9 mouse cellular contexts compared by ENCODE assay signal in genomic region chr4:47122051-47122706, GRCm38 (mm10). TPM values are rescaled to one million over a fixed set of nuclear protein-coding genes. Genes with fewer than 3 reads are reported as not detected.
A peak's percentile ranks its signal among the peaks of the same experiment; 100 is the strongest.
DNase-seq lines count a peak whose midpoint lies in the region; ATAC-seq and TF ChIP-seq lines count a peak whose summit lies in the region.
"Had no signal": no experiment of that assay in that cellular context is flagged by ENCODE, and none has a peak within 500 bp of the region (broad histone marks: within the 10 kb centered on the region; RNA-seq: fewer than 3 reads in every experiment).

No protein-coding gene starts in this region.

- H3K4me3 ChIP-seq in embryonic facial prominence, embryonic 10.5 days, result no peak overlapping the region
- no peak overlapping the region for H3K4me3 ChIP-seq in intestine, postnatal 0 days (ENCODE audit: low read depth, low read length)
- H3K4me3 ChIP-seq in lung, adult 2 months (replicated peaks; ENCODE audit: extremely low read depth, low read depth, low read length), result no peak overlapping the region

- no peak for ATAC-seq in cerebellum, adult (ENCODE audit: insufficient number of reproducible peaks, low FRiP score, low TSS enrichment)
- peak; percentile 54; the same call in 1 of the 2 replicates for ATAC-seq in intestine, postnatal 0 days

- no peak overlapping the region for H3K27ac ChIP-seq in embryonic facial prominence, embryonic 10.5 days (replicated peaks)
- H3K27ac ChIP-seq in intestine, postnatal 0 days (ENCODE audit: low read depth, low read length), result no peak overlapping the region

- H3K36me3 ChIP-seq in embryonic facial prominence, embryonic 10.5 days (replicated peaks), result no peaks in the 10 kb centered on the region
- H3K36me3 ChIP-seq in intestine, postnatal 0 days (ENCODE audit: control insufficient read depth, insufficient read depth), result no peaks in the 10 kb centered on the region
- H3K36me3 ChIP-seq: G1E had no signal

- no peaks in the 10 kb centered on the region for H3K4me1 ChIP-seq in embryonic facial prominence, embryonic 10.5 days
- no peaks in the 10 kb centered on the region for H3K4me1 ChIP-seq in intestine, postnatal 0 days (replicated peaks; ENCODE audit: control insufficient read depth, insufficient read depth, low read length)
- H3K4me1 ChIP-seq in lung, adult 2 months (ENCODE audit: control insufficient read depth, insufficient read depth, low read length), result no peaks in the 10 kb centered on the region

- H3K4me2 ChIP-seq in intestine, postnatal 0 days (replicated peaks; ENCODE audit: low read depth), result no peak overlapping the region

- H3K9ac ChIP-seq in intestine, postnatal 0 days (ENCODE audit: low read depth, low read length), result no peak overlapping the region

- TF ChIP-seq POLR2A in lung, adult 2 months (IDR thresholded peaks at IDR 0.05; ENCODE audit: borderline replicate concordance, extremely low read depth, low read depth, low read length), result no peak

- peaks cover 10% of the 10 kb centered on the region; the same call in 1 of the 2 replicates for H3K9me3 ChIP-seq in embryonic facial prominence, embryonic 10.5 days
- no peaks in the 10 kb centered on the region for H3K9me3 ChIP-seq in intestine, postnatal 0 days (ENCODE audit: control insufficient read depth)

- peak; percentile 12 for DNase-seq in cerebellum, adult 11 months
- peak; percentile 68 for DNase-seq in urinary bladder, postnatal 14 days (ENCODE audit: low spot score)
- DNase-seq in urinary bladder, adult 2 months (ENCODE audit: low spot score), result no peak
- DNase-seq in embryonic facial prominence, embryonic 10.5 days (ENCODE audit: low spot score), result peak; percentile 72
- DNase-seq in lung, adult 2 months, result peak; percentile 46
- peak; percentile 91 for DNase-seq in right cerebral cortex, postnatal 4 days

- TF ChIP-seq CTCF in intestine, postnatal 0 days (IDR thresholded peaks at IDR 0.05; ENCODE audit: low read depth), result peak; percentile 88
- peak; percentile 67 for TF ChIP-seq CTCF in lung, adult 2 months (IDR thresholded peaks at IDR 0.05; ENCODE audit: insufficient read depth, low read length)

- no peaks in the 10 kb centered on the region for H3K27me3 ChIP-seq in embryonic facial prominence, embryonic 10.5 days (replicated peaks; ENCODE audit: low read depth, poor library complexity, severe bottlenecking)
- no peaks in the 10 kb centered on the region for H3K27me3 ChIP-seq in intestine, postnatal 0 days (replicated peaks; ENCODE audit: control insufficient read depth, insufficient read depth, low read length)

- WGBS in embryonic facial prominence, embryonic 10.5 days, result 63% methylated on average over 13 of the region's 13 CpGs
- WGBS in intestine, postnatal 0 days, result 65% methylated on average over 13 of the region's 13 CpGs
- 56% methylated on average over 13 of the region's 13 CpGs for WGBS in lung, adult 2 months

RNA-seq across cellular contexts. Expression of gene Galnt12, which starts 30.5 kb away (rescaled TPM):
- 3.7 and 3.9 TPM in 2 replicates for polyA plus RNA-seq in urinary bladder, adult 2 months (2012; rRNA removed)
- 3.1 and 3.4 TPM in 2 replicates for polyA plus RNA-seq in embryonic facial prominence, embryonic 10.5 days (2016; fragmentation: Nextera tagmentation; extraction: Ambion mirVana)
- 16.5 and 19.2 TPM in 2 replicates for polyA plus RNA-seq in intestine, postnatal 0 days (2015; fragmentation: Nextera tagmentation; extraction: Ambion mirVana)
- 3.3 and 3.8 TPM in 2 replicates for polyA plus RNA-seq in lung, adult 2 months (2012; rRNA removed)
- polyA plus RNA-seq: G1E had no signal
